Mouse (Mus musculus): Measurements from ENCODE around the gene Rnf225. TPM values are rescaled to one million over a fixed set of nuclear protein-coding genes. Genes with fewer than 3 reads are reported as not detected.

Gene Rnf225
- polyA plus RNA-seq, 1 experiment = 0.21 TPM

DNA sequence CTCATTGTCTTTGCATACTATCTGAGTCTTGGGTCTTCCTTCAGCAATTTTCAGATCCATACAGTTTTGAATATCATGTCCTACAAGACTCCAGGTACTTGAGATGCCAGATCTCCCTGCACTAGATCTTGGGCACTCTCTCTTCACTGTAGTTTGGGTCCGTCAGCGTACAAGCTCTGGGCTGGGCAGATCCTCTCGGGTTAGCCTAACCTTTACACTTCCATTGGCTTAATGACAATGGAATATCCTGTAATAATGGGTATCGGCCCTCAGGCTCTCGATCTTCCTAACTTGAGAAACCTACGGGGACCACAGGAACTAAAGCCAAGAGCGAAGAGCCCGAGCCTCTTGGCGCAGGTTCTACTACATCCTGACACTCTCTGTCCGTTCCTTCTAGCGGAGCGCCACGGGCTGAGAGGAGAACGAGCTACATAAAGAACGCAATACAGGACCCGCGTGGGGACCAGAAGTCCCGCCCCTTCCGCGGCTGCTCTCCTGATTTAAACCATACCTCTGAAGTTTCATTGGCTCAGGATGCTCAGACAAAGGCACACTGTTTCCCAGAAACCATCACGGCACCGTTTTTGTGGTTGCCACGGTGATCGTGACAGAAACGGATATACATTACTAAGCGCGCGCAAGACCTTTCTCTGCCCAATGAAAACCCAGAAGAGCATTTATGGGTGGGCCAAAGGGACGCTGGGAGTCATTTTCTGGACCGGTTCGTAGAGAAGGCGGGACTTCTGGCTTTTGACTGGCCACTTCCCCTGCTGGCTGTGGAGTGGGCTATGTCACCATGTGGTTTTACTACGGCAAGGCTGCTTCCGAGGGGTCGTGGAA lies 22.0 kb downstream of the Rnf225 start:
- WGBS = 7% methylated on average over 35 of the region's 35 CpGs
- DNase-seq (ENCODE audit: low read depth in 1 of 2, low spot score in 2 of 2) = peak; percentile 93 to 98

GRCm38 (mm10) chr7:12949872-12950229 lies 22.6 kb downstream of the Rnf225 start:
- H3K36me3 ChIP-seq (ENCODE audit: control insufficient read depth, insufficient read depth, low read length) = no peaks in the 10 kb centered on the region
- no peak for DNase-seq (ENCODE audit: low read depth in 1 of 2, low spot score in 2 of 2)
- peak overlapping the region; percentile 75 for H3K4me3 ChIP-seq (ENCODE audit: extremely low read depth, insufficient read depth, insufficient read length)
- WGBS = 2% methylated on average over 16 of the region's 16 CpGs
- H3K27me3 ChIP-seq (ENCODE audit: control insufficient read depth, insufficient read depth, low read length) = no peaks in the 10 kb centered on the region
- TF ChIP-seq POLR2A (IDR thresholded peaks at IDR 0.05; ENCODE audit: low read depth, low read length) (no peak), CTCF (IDR thresholded peaks at IDR 0.05; ENCODE audit: extremely low read depth, insufficient read depth, insufficient read length, insufficient replicate concordance) (no peak)
- peak overlapping the region; percentile 57 for H3K27ac ChIP-seq (ENCODE audit: insufficient read depth, low read length)
- peaks cover 4% of the 10 kb centered on the region; the same call in 1 of the 2 replicates for H3K4me1 ChIP-seq (ENCODE audit: control insufficient read depth, insufficient read depth, insufficient read length)

More for the DNA sequence above, 22.0 kb downstream of the Rnf225 start:
- Histone ChIP-seq H3K36me3 (ENCODE audit: control insufficient read depth, insufficient read depth, low read length) (no peaks in the 10 kb centered on the region), H3K4me3 (ENCODE audit: extremely low read depth, insufficient read depth, insufficient read length) (peak overlapping the region; percentile 75), H3K4me1 (ENCODE audit: control insufficient read depth, insufficient read depth, insufficient read length) (peaks cover 4% of the 10 kb centered on the region; the same call in 1 of the 2 replicates), H3K27ac (ENCODE audit: insufficient read depth, low read length) (peak overlapping the region; percentile 57), H3K27me3 (ENCODE audit: control insufficient read depth, insufficient read depth, low read length) (no peaks in the 10 kb centered on the region)
- TF ChIP-seq CTCF (IDR thresholded peaks at IDR 0.05; ENCODE audit: extremely low read depth, insufficient read depth, insufficient read length, insufficient replicate concordance) (no peak), POLR2A (IDR thresholded peaks at IDR 0.05; ENCODE audit: low read depth, low read length) (peak; percentile 34; the same call in 1 of the 2 replicates)

GRCm38 (mm10) chr7:12954896-12955295 lies 27.7 kb downstream of the Rnf225 start:
- H3K36me3 ChIP-seq (ENCODE audit: control insufficient read depth, insufficient read depth, low read length) = no peaks in the 10 kb centered on the region
- no peak overlapping the region for H3K27ac ChIP-seq (ENCODE audit: insufficient read depth, low read length)
- H3K4me3 ChIP-seq (ENCODE audit: extremely low read depth, insufficient read depth, insufficient read length) = no peak overlapping the region
- no peak for DNase-seq (ENCODE audit: low read depth in 1 of 2, low spot score in 2 of 2)
- WGBS = 33% methylated on average over 3 of the region's 3 CpGs
- TF ChIP-seq POLR2A (IDR thresholded peaks at IDR 0.05; ENCODE audit: low read depth, low read length) (no peak), CTCF (IDR thresholded peaks at IDR 0.05; ENCODE audit: extremely low read depth, insufficient read depth, insufficient read length, insufficient replicate concordance) (no peak)
- H3K27me3 ChIP-seq (ENCODE audit: control insufficient read depth, insufficient read depth, low read length) = no peaks in the 10 kb centered on the region
- peaks cover 4% of the 10 kb centered on the region; the same call in 1 of the 2 replicates for H3K4me1 ChIP-seq (ENCODE audit: control insufficient read depth, insufficient read depth, insufficient read length)

GRCm38 (mm10) chr7:12957511-12957910 lies 30.3 kb downstream of the Rnf225 start:
- TF ChIP-seq CTCF (IDR thresholded peaks at IDR 0.05; ENCODE audit: extremely low read depth, insufficient read depth, insufficient read length, insufficient replicate concordance) (no peak), POLR2A (IDR thresholded peaks at IDR 0.05; ENCODE audit: low read depth, low read length) (no peak)
- WGBS = 67% methylated on average over 5 of the region's 5 CpGs
- DNase-seq (ENCODE audit: low read depth in 1 of 2, low spot score in 2 of 2) = no peak
- Histone ChIP-seq H3K4me1 (ENCODE audit: control insufficient read depth, insufficient read depth, insufficient read length) (no peaks in the 10 kb centered on the region; the same call in 1 of the 2 replicates), H3K27me3 (ENCODE audit: control insufficient read depth, insufficient read depth, low read length) (no peaks in the 10 kb centered on the region), H3K4me3 (ENCODE audit: extremely low read depth, insufficient read depth, insufficient read length) (no peak overlapping the region), H3K36me3 (ENCODE audit: control insufficient read depth, insufficient read depth, low read length) (no peaks in the 10 kb centered on the region), H3K27ac (ENCODE audit: insufficient read depth, low read length) (no peak overlapping the region)

- DNase-seq (ENCODE audit: low read depth in 1 of 2, low spot score in 2 of 2) = no peak
- no peaks in the 10 kb centered on the region for H3K36me3 ChIP-seq (ENCODE audit: control insufficient read depth, insufficient read depth, low read length)
- WGBS = 72% methylated on average over 4 of the region's 4 CpGs
- H3K4me3 ChIP-seq (ENCODE audit: extremely low read depth, insufficient read depth, insufficient read length) = no peak overlapping the region
- H3K27me3 ChIP-seq (ENCODE audit: control insufficient read depth, insufficient read depth, low read length) = no peaks in the 10 kb centered on the region
- TF ChIP-seq CTCF (IDR thresholded peaks at IDR 0.05; ENCODE audit: extremely low read depth, insufficient read depth, insufficient read length, insufficient replicate concordance) (no peak), POLR2A (IDR thresholded peaks at IDR 0.05; ENCODE audit: low read depth, low read length) (no peak)
- no peak overlapping the region for H3K27ac ChIP-seq (ENCODE audit: insufficient read depth, low read length)
- no peaks in the 10 kb centered on the region; the same call in 1 of the 2 replicates for H3K4me1 ChIP-seq (ENCODE audit: control insufficient read depth, insufficient read depth, insufficient read length)
Observed at GRCm38 (mm10) chr7:12958948-12959347, 31.7 kb downstream of the Rnf225 start.

GRCm38 (mm10) chr7:12959718-12960117 lies 32.5 kb downstream of the Rnf225 start:
- H3K27me3 ChIP-seq (ENCODE audit: control insufficient read depth, insufficient read depth, low read length) = no peaks in the 10 kb centered on the region
- WGBS = 88% methylated on average over 4 of the region's 4 CpGs
- H3K4me1 ChIP-seq (ENCODE audit: control insufficient read depth, insufficient read depth, insufficient read length) = no peaks in the 10 kb centered on the region; the same call in 1 of the 2 replicates
- TF ChIP-seq POLR2A (IDR thresholded peaks at IDR 0.05; ENCODE audit: low read depth, low read length) (no peak), CTCF (IDR thresholded peaks at IDR 0.05; ENCODE audit: extremely low read depth, insufficient read depth, insufficient read length, insufficient replicate concordance) (no peak)
- no peak overlapping the region for H3K4me3 ChIP-seq (ENCODE audit: extremely low read depth, insufficient read depth, insufficient read length)
- H3K36me3 ChIP-seq (ENCODE audit: control insufficient read depth, insufficient read depth, low read length) = no peaks in the 10 kb centered on the region
- DNase-seq (ENCODE audit: low read depth in 1 of 2, low spot score in 2 of 2) = no peak
- H3K27ac ChIP-seq (ENCODE audit: insufficient read depth, low read length) = no peak overlapping the region

All from spleen, adult 2 months (tissue).